Mouse (Mus musculus): Measurements from ENCODE around the gene Sh3bgrl. TPM values are rescaled to one million over a fixed set of nuclear protein-coding genes. Genes with fewer than 3 reads are reported as not detected.

Sh3bgrl gene
- polyA plus RNA-seq, 1 experiment from 2014 or later, result 210 TPM

Other genes with a start within 250 kb of the Sh3bgrl start
- 7.7 and 8.5 TPM in 2 replicates for gene Hmgn5, start 82.0 kb upstream of the Sh3bgrl start, polyA plus RNA-seq (2014; fragmentation: Nextera tagmentation; extraction: Ambion mirVana)
- not detected in 2 replicates for gene Gm6377, start 101.4 kb downstream of the Sh3bgrl start, polyA plus RNA-seq (2014; fragmentation: Nextera tagmentation; extraction: Ambion mirVana)

All from neural tube, embryonic 14.5 days (tissue).